Mouse (Mus musculus) thymus, adult 2 months (tissue): ENCODE results near the gene Pld3. TPM values are rescaled to one million over a fixed set of nuclear protein-coding genes. Genes with fewer than 3 reads are reported as not detected.

Source experiments
- DNase-seq: peaks from one replicate; pipeline ENCODE4 v3.0.0; 2021
- H3K27ac ChIP-seq: fragments of 200-500 bp; 2 replicates; pipeline ENCODE4 v1.5.1; 2012; ENCODE audit warnings: low read length, control low read depth; ENCODE audit not compliant: control insufficient read depth, insufficient read depth
- H3K27me3 ChIP-seq: fragments of 200-500 bp; 2 replicates; pipeline ENCODE4 v1.6.1; 2012; ENCODE audit warnings: mild to moderate bottlenecking, low read length, moderate library complexity, mixed read lengths; ENCODE audit not compliant: control insufficient read depth, insufficient read depth
- H3K36me3 ChIP-seq: fragments of 200-500 bp; 2 replicates; pipeline ENCODE4 v1.6.1; 2012; ENCODE audit warnings: mild to moderate bottlenecking, low read length, moderate library complexity; ENCODE audit not compliant: control insufficient read depth, insufficient read depth
- H3K4me1 ChIP-seq: fragments of 200-500 bp; replicated peaks from 2 replicates; pipeline ENCODE4 v1.6.1; 2012; ENCODE audit warnings: low read length; ENCODE audit not compliant: control insufficient read depth, insufficient read depth
- H3K4me3 ChIP-seq: fragments of 200-500 bp; 2 replicates; pipeline ENCODE4 v1.5.1; 2012; ENCODE audit warnings: mild to moderate bottlenecking, low read length, control low read depth, moderate library complexity; ENCODE audit not compliant: control insufficient read depth, insufficient read depth
- CTCF ChIP-seq: fragments of 200-500 bp; IDR thresholded peaks from 2 replicates; pipeline ENCODE4 v1.5.1; 2012; ENCODE audit warnings: mild to moderate bottlenecking, control low read depth, low read length, moderate library complexity, borderline replicate concordance; ENCODE audit not compliant: control insufficient read depth, poor library complexity, insufficient read depth; ENCODE audit errors: extremely low read depth
- POLR2A ChIP-seq: fragments of 200-500 bp; IDR thresholded peaks from 2 replicates; pipeline ENCODE4 v1.6.1; 2012; ENCODE audit warnings: mild to moderate bottlenecking, low read length, control low read depth, moderate library complexity; ENCODE audit not compliant: control insufficient read depth, poor library complexity, insufficient read depth; ENCODE audit errors: extremely low read depth
- WGBS: fragments of 180-500 bp; shearing (Covaris S2); methylation state at CpG from one replicate; pipeline ENCODE4 v1.1.7; 2018; 5-methylcytosine and 5-hydroxymethylcytosine counted together
- polyA plus RNA-seq: library from polyadenylated mRNA; depleted of rRNA; stranded (reverse); fragments of >200 nt; gene quantifications from 2 replicates; pipeline ENCODE4 v1.2.3, GENCODE M21; 2012

Pld3 gene
- polyA plus RNA-seq, 1 experiment = 516 TPM

DNA sequence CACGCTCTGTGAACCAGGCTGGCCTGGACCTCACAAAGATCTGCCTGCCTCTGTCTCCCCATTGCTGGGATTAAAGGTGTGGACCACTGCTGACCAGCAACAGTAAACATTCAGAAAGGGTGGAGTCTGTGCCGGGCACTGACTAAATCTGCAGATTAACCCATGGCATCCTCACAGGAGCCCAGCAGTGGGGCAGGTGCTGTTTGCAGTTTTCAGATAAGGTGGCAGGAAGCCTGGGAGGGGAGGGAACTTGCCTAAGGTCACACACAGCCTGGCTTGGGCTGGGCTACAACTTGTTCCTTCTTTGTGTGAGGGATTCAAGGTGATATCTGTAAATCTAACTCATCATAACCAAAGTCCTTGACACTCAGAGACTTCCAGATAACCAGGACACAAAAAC is 12.5 kb downstream of the Pld3 start:
- H3K27me3 ChIP-seq = no peaks in the 10 kb centered on the region
- no peak overlapping the region for H3K4me3 ChIP-seq
- TF ChIP-seq POLR2A (no peak), CTCF (no peak)
- peaks cover 29% of the 10 kb centered on the region for H3K4me1 ChIP-seq
- no peak overlapping the region for H3K27ac ChIP-seq
- 81% methylated on average over 2 of the region's 2 CpGs for WGBS
- DNase-seq = no peak
- peaks cover 24% of the 10 kb centered on the region for H3K36me3 ChIP-seq

GRCm38 (mm10) chr7:27538797-27539196 is 14.2 kb downstream of the Pld3 start:
- no peak for TF ChIP-seq POLR2A
- Histone ChIP-seq H3K36me3 (peaks cover 37% of the 10 kb centered on the region), H3K4me1 (peaks cover 21% of the 10 kb centered on the region), H3K27ac (no peak overlapping the region), H3K4me3 (no peak overlapping the region), H3K27me3 (no peaks in the 10 kb centered on the region)
- 96% methylated on average over 2 of the region's 2 CpGs for WGBS
- no peak for DNase-seq

DNA sequence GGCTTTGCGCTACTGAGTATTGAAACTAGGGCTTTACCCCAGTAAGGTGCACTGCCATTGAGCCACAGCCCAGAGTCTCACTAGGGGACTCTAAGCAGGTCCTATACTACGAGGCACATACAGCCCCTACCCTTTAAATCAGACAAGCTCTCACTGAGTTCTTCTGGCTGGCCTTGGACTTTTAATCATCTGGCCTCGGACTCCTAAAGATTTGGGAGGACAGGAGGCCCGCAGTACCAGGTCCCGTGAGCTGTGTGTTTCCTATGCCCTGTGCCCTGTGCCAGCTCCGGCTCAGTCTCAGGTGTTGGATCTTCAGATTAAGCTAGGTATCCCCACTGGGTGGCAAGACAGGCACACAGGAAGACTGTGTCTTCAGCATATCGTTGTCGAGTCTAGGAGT is 15.0 kb downstream of the Pld3 start:
- Histone ChIP-seq H3K27me3 (no peaks in the 10 kb centered on the region), H3K27ac (no peak overlapping the region), H3K36me3 (peaks cover 45% of the 10 kb centered on the region), H3K4me3 (no peak overlapping the region), H3K4me1 (peaks cover 19% of the 10 kb centered on the region)
- TF ChIP-seq CTCF = no peak
- WGBS = 93% methylated on average over 8 of the region's 8 CpGs
- DNase-seq = no peak

- no peak for DNase-seq
- WGBS = 88% methylated on average over 6 of the region's 6 CpGs
- H3K36me3 ChIP-seq = peaks cover 58% of the 10 kb centered on the region
These were observed 16.4 kb downstream of the Pld3 start for GRCm38 (mm10) chr7:27536618-27537017.

GRCm38 (mm10) chr7:27535386-27535785 is 17.6 kb downstream of the Pld3 start:
- no peak for DNase-seq
- 0 out of 2 replicates have a peak, but pooled peaks cover 2% of the 10 kb centered on the region for H3K4me1 ChIP-seq
- no peak for TF ChIP-seq CTCF
- no peak for TF ChIP-seq POLR2A
- H3K4me3 ChIP-seq = no peak overlapping the region
- H3K27ac ChIP-seq = no peak overlapping the region
- H3K27me3 ChIP-seq = no peaks in the 10 kb centered on the region
- peaks cover 60% of the 10 kb centered on the region for H3K36me3 ChIP-seq
- WGBS = 88% methylated on average over 2 of the region's 2 CpGs

More at GRCm38 (mm10) chr7:27536618-27537017, 16.4 kb downstream of the Pld3 start:
- no peaks in the 10 kb centered on the region for H3K27me3 ChIP-seq
- no peak overlapping the region for H3K4me3 ChIP-seq
- H3K4me1 ChIP-seq = peaks cover 12% of the 10 kb centered on the region
- no peak overlapping the region for H3K27ac ChIP-seq
- TF ChIP-seq CTCF (no peak), POLR2A (no peak)

DNA sequence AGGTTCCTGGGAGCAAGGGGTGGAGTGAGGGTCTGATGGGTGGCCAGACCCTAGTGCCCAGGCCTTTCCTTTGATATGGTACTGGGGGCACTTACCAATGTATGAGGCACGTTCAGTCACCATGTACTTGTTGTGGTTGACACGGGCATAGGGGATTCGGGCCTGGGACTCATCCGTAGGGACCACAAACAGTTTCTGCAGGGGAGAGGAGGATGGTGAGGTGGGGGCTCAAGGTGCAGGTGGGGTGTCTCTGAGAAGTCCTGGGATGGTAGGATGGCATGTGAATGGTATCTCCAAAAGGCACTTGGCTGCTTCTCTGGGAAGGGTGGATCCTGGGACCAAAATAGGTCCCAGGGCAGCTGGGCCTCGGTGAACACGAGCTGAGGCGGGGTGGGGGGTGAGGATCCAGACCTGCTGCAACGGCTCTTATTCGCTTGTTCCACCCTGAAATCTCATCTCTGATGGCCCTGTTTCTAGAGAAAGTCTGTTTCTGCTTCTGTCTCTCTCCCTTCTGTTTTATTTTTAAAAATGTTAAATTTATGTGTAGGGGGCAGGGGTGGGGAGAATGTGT is 20.5 kb downstream of the Pld3 start:
- TF ChIP-seq CTCF (no peak), POLR2A (no peak)
- 99% methylated on average over 9 of the region's 9 CpGs for WGBS
- no peak for DNase-seq

GRCm38 (mm10) chr7:27531707-27532106 is 21.3 kb downstream of the Pld3 start:
- H3K27me3 ChIP-seq = no peaks in the 10 kb centered on the region
- no peak for DNase-seq
- TF ChIP-seq POLR2A (no peak), CTCF (no peak)
- no peak overlapping the region for H3K27ac ChIP-seq
- H3K4me3 ChIP-seq = no peak overlapping the region
- H3K4me1 ChIP-seq = no peaks in the 10 kb centered on the region
- H3K36me3 ChIP-seq = peaks cover 45% of the 10 kb centered on the region
- WGBS = 95% methylated on average over 10 of the region's 10 CpGs

More for the DNA sequence above, 20.5 kb downstream of the Pld3 start:
- Histone ChIP-seq H3K36me3 (peaks cover 53% of the 10 kb centered on the region), H3K27me3 (no peaks in the 10 kb centered on the region), H3K4me1 (no peaks in the 10 kb centered on the region), H3K4me3 (no peak overlapping the region), H3K27ac (no peak overlapping the region)

DNA sequence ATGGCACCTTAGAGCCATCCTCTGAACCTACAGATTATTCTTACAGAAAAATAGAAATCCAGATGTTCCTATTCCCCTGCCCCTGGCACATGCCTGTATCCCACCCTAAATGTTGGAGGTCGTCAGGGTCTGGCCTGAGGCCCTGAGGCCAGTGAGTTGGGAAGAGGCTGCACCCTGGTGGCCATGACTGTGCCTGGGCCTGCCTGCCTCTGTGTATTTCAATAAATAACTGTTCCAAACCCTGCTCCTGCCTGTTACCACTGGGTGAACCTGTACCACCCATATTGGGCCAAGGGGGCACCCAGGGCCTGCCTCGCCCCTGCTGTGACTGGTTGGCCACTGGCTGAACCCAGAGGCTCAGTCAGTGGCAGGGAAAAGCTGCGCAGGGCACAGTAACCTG is 22.1 kb downstream of the Pld3 start:
- DNase-seq = no peak
- TF ChIP-seq POLR2A = no peak
- 0 out of 2 replicates have a peak, but pooled peaks have one; percentile 26 for TF ChIP-seq CTCF

More for the DNA sequence above, 22.1 kb downstream of the Pld3 start:
- Histone ChIP-seq H3K27me3 (no peaks in the 10 kb centered on the region), H3K4me3 (no peak overlapping the region), H3K36me3 (peaks cover 39% of the 10 kb centered on the region), H3K27ac (no peak overlapping the region), H3K4me1 (no peaks in the 10 kb centered on the region)
- 94% methylated on average over 3 of the region's 3 CpGs for WGBS
